Mouse (Mus musculus) left cerebral cortex, postnatal 25 days (tissue): ENCODE data around the gene Ccar1. TPM values are rescaled to one million over a fixed set of nuclear protein-coding genes. Genes with fewer than 3 reads are reported as not detected.
A peak's percentile ranks its signal among the peaks of the same experiment; 100 is the strongest.
"Not testable (repeated sequence)": the region's sequence is repeated elsewhere in the genome, so short reads cannot be mapped to it uniquely, and the experiment has no call there.

Experiments
- DNase-seq, 2 experiments: peaks; one replicate each; pipeline ENCODE4 v3.0.0; 2022; ENCODE audit warnings: low spot score in 2 of 2, mixed read lengths in 1 of 2
- intact Hi-C: fragments of 180-260 bp; cut with DNase I; formaldehyde crosslinking; loops from one replicate; pipeline ENCODE4 v1.15.1; 2025
- total RNA-seq, 2 experiments: library from RNA; stranded (reverse); gene quantifications; 2 replicates each; pipeline ENCODE4 v1.2.3; 2021

The Ccar1 gene
- total RNA-seq: 10 to 100 TPM; 53.5 to 55.1 TPM

GRCm38 (mm10) chr10:62792177-62793090, at the start of gene Ccar1:
Gene Ccar1 (minus strand): TSS chr10:62792286.
- DNase-seq: peak; percentile 97 to 99
- intact Hi-C loops: loop anchor here (2.0 kb wide), 1 partner anchor 142 kb away; the partner anchor contains the start of gene Ddx50

GRCm38 (mm10) chr10:62840687-62841086, 48.6 kb upstream of the Ccar1 start:
- DNase-seq: no peak
- intact Hi-C loops: no loop called here

GRCm38 (mm10) chr10:62837987-62838386, 45.9 kb upstream of the Ccar1 start:
- intact Hi-C loops: no loop called here
- DNase-seq: no peak

- intact Hi-C loops: no loop called here
Measured at GRCm38 (mm10) chr10:62832783-62833182, 40.7 kb upstream of the Ccar1 start.

GRCm38 (mm10) chr10:62831546-62831945, 39.5 kb upstream of the Ccar1 start:
- intact Hi-C loops: no loop called here
- DNase-seq: no peak

More at GRCm38 (mm10) chr10:62832783-62833182, 40.7 kb upstream of the Ccar1 start:
- DNase-seq: no peak

- intact Hi-C loops: no loop called here
Measured at GRCm38 (mm10) chr10:62824474-62824873, 32.4 kb upstream of the Ccar1 start.

GRCm38 (mm10) chr10:62823431-62823830, 31.3 kb upstream of the Ccar1 start:
- intact Hi-C loops: no loop called here
- no peak for DNase-seq

More at GRCm38 (mm10) chr10:62824474-62824873, 32.4 kb upstream of the Ccar1 start:
- DNase-seq: no peak

GRCm38 (mm10) chr10:62810010-62810409, 17.9 kb upstream of the Ccar1 start:
- intact Hi-C loops: loop anchor here (10.0 kb wide), 1 partner anchor 275 kb away; no protein-coding TSS in a partner anchor
- no peak for DNase-seq

- intact Hi-C loops: no loop called here
- no peak for DNase-seq
Measured at GRCm38 (mm10) chr10:62808766-62809165, 16.7 kb upstream of the Ccar1 start.

GRCm38 (mm10) chr10:62808316-62808715, 16.2 kb upstream of the Ccar1 start:
- intact Hi-C loops: no loop called here
- DNase-seq: no peak

GRCm38 (mm10) chr10:62804106-62804505, 12.0 kb upstream of the Ccar1 start:
- intact Hi-C loops: no loop called here
- no peak for DNase-seq

GRCm38 (mm10) chr10:62803296-62803695, 11.2 kb upstream of the Ccar1 start:
- no peak for DNase-seq
- intact Hi-C loops: no loop called here

- intact Hi-C loops: no loop called here
- DNase-seq: no peak
Measured at GRCm38 (mm10) chr10:62794221-62794620, 2.1 kb upstream of the Ccar1 start.

GRCm38 (mm10) chr10:62793091-62793453, 986 bp upstream of the Ccar1 start:
- intact Hi-C loops: loop anchor here (2.0 kb wide), 1 partner anchor 142 kb away; the partner anchor contains the start of gene Ddx50

GRCm38 (mm10) chr10:62791251-62792176, 572 bp downstream of the Ccar1 start:
- DNase-seq: peak in 1 of 2 experiments; percentile 15
- intact Hi-C loops: loop anchor here (2.0 kb wide), 1 partner anchor 141 kb away; the partner anchor contains the start of gene Ddx50

More at GRCm38 (mm10) chr10:62793091-62793453, 986 bp upstream of the Ccar1 start:
- no peak for DNase-seq

- not testable (repeated sequence) for DNase-seq
- intact Hi-C loops: loop anchor here (10.0 kb wide), 1 partner anchor 347 kb away; no protein-coding TSS in a partner anchor
Measured at GRCm38 (mm10) chr10:62781776-62782175, 10.3 kb downstream of the Ccar1 start.

GRCm38 (mm10) chr10:62750781-62751180, 41.3 kb downstream of the Ccar1 start:
- intact Hi-C loops: loop anchor here (5.0 kb wide), 1 partner anchor 37 kb away; no protein-coding TSS in a partner anchor
- no peak for DNase-seq

- DNase-seq: peak; percentile 9 to 55
- intact Hi-C loops: no loop called here
Measured at GRCm38 (mm10) chr10:62739961-62740737, 51.9 kb downstream of the Ccar1 start.
